Mouse (Mus musculus) embryonic facial prominence, embryonic 13.5 days (tissue): ENCODE results near the gene Ugt1a7c. TPM values are rescaled to one million over a fixed set of nuclear protein-coding genes. Genes with fewer than 3 reads are reported as not detected.

ENCODE experiments used
- ATAC-seq: fragments of 200-750 bp; cut with Nextera tagmentation; 2 replicates; pipeline ENCODE4 v1.8.0; 2017; ENCODE audit warnings: low read depth; ENCODE audit not compliant: insufficient number of reproducible peaks, insufficient read depth, low FRiP score, low TSS enrichment
- H3K27ac ChIP-seq: fragments of 300-500 bp; sonication (generic); 2 replicates; pipeline ENCODE4 v1.5.1; 2015; ENCODE audit warnings: moderate library complexity, mild to moderate bottlenecking, inconsistent platforms
- H3K27me3 ChIP-seq: fragments of 300-500 bp; sonication (generic); 2 replicates; pipeline ENCODE4 v1.6.1; 2015; ENCODE audit warnings: mild to moderate bottlenecking, inconsistent platforms
- H3K36me3 ChIP-seq: fragments of 300-500 bp; sonication (generic); 2 replicates; pipeline ENCODE4 v1.6.1; 2015; ENCODE audit warnings: mild to moderate bottlenecking, inconsistent platforms
- H3K4me1 ChIP-seq: fragments of 300-500 bp; sonication (generic); 2 replicates; pipeline ENCODE4 v1.6.1; 2015; ENCODE audit warnings: inconsistent platforms
- H3K4me2 ChIP-seq: fragments of 300-500 bp; sonication (generic); 2 replicates; pipeline ENCODE4 v1.6.1; 2015; ENCODE audit warnings: moderate library complexity, mild to moderate bottlenecking, inconsistent platforms
- H3K4me3 ChIP-seq: fragments of 300-500 bp; sonication (generic); 2 replicates; pipeline ENCODE4 v1.5.1; 2015; ENCODE audit warnings: mild to moderate bottlenecking, inconsistent platforms
- H3K9ac ChIP-seq: fragments of 300-500 bp; sonication (generic); 2 replicates; pipeline ENCODE4 v1.6.1; 2015; ENCODE audit warnings: mild to moderate bottlenecking, inconsistent platforms
- H3K9me3 ChIP-seq: fragments of 300-500 bp; sonication (generic); 2 replicates; pipeline ENCODE4 v1.6.1; 2016; ENCODE audit warnings: inconsistent platforms
- WGBS: fragments of 180-500 bp; shearing (Covaris S2); methylation state at CpG from one replicate; pipeline ENCODE4 v1.1.7; 2015; ENCODE audit warnings: mixed read lengths; 5-methylcytosine and 5-hydroxymethylcytosine counted together
- polyA plus RNA-seq: library from polyadenylated mRNA; unstranded; fragments of >200 nt; fragmentation: Nextera tagmentation; extraction: Ambion mirVana; gene quantifications from 2 replicates; pipeline ENCODE4 v1.2.1, GENCODE M21; 2015

Ugt1a7c gene
- polyA plus RNA-seq, 1 experiment from 2014 or later, result 1.6 TPM

- no peak overlapping the region for H3K4me3 ChIP-seq
- peaks cover 88% of the 10 kb centered on the region for H3K9me3 ChIP-seq
- 80% methylated on average over 5 of the region's 5 CpGs for WGBS
Measured at GRCm38 (mm10) chr1:88250023-88250422, 155.2 kb downstream of the Ugt1a7c start.

DNA sequence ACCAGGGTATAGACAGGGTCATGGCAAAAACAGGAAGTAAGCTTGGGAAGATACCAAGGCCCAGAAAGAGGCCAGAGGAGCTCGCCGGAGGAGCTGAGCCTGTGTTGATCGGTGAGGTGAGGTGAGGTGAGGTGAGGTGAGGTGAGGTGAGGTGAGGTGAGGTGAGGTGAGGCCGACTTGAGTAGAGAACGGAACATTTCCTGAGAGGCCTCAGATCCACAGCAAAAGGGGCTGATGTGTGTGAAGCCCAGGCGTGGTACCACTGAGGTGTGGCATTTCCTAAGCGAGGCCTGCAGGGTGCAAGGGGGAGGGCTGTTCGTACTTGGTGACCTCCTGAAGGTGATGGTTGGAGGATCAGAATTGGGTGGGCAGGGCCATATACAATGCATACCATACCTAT, 158.2 kb downstream of the Ugt1a7c start:
- no peak overlapping the region for H3K4me3 ChIP-seq
- H3K27me3 ChIP-seq, result no peaks in the 10 kb centered on the region
- H3K27ac ChIP-seq, result no peak overlapping the region
- no peak for ATAC-seq
- peaks cover 84% of the 10 kb centered on the region for H3K9me3 ChIP-seq
- 75% methylated on average over 8 of the region's 8 CpGs for WGBS
- H3K36me3 ChIP-seq, result no peaks in the 10 kb centered on the region
- no peaks in the 10 kb centered on the region for H3K4me1 ChIP-seq
- no peak overlapping the region for H3K4me2 ChIP-seq
- H3K9ac ChIP-seq, result no peak overlapping the region

More at GRCm38 (mm10) chr1:88250023-88250422, 155.2 kb downstream of the Ugt1a7c start:
- H3K4me2 ChIP-seq, result no peak overlapping the region
- no peaks in the 10 kb centered on the region for H3K27me3 ChIP-seq
- no peak overlapping the region for H3K27ac ChIP-seq
- no peaks in the 10 kb centered on the region for H3K36me3 ChIP-seq
- H3K9ac ChIP-seq, result no peak overlapping the region
- ATAC-seq, result 0 out of 2 replicates have a peak, but pooled peaks have one; percentile 0
- no peaks in the 10 kb centered on the region for H3K4me1 ChIP-seq

GRCm38 (mm10) chr1:88253540-88253939, 158.7 kb downstream of the Ugt1a7c start:
- Histone ChIP-seq H3K4me2 (no peak overlapping the region), H3K4me1 (no peaks in the 10 kb centered on the region), H3K27ac (no peak overlapping the region), H3K9me3 (peaks cover 82% of the 10 kb centered on the region), H3K36me3 (no peaks in the 10 kb centered on the region), H3K27me3 (no peaks in the 10 kb centered on the region), H3K4me3 (no peak overlapping the region), H3K9ac (no peak overlapping the region)
- 68% methylated on average over 6 of the region's 6 CpGs for WGBS
- ATAC-seq, result no peak

DNA sequence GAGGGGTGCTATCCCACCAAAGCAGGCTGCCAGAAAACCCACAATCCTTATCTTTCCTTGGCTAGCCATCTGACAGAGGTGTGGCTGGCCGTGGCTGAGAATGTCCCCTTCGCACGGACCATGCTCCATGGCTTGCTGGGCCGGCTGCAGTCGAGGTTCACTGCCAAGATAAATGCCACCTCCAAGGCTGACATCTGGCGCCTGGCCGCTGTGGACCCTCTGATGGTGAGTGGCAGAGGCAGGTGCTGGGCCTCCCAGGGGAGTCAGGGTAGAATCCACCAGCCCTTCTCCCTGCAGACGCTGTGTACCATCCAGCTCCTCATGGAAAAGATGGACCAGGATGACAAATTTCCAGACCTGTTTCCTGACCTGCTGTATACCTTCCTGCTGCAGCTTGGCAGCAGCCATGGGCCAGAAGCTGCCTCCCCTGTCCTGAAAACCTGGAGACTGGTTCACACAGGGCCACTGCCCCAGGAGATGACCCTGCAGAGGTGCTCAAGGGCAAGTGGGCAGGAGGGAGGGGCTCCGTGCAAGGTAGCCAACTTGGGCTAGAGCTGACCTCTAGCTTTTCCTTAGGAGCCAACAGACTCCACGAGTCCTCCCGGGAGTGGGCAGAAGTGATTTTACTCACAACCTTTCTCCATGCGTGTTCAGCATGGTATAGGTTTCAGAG, 160.1 kb downstream of the Ugt1a7c start:
- no peaks in the 10 kb centered on the region for H3K27me3 ChIP-seq
- 0 out of 2 replicates have a peak, but pooled peaks have one; percentile 0 for ATAC-seq
- H3K9me3 ChIP-seq, result peaks cover 68% of the 10 kb centered on the region
- peaks cover 7% of the 10 kb centered on the region for H3K36me3 ChIP-seq
- H3K9ac ChIP-seq, result no peak overlapping the region
- no peak overlapping the region for H3K4me3 ChIP-seq
- H3K4me1 ChIP-seq, result no peaks in the 10 kb centered on the region
- H3K27ac ChIP-seq, result no peak overlapping the region
- no peak overlapping the region for H3K4me2 ChIP-seq
- 86% methylated on average over 12 of the region's 12 CpGs for WGBS

- WGBS, result 50% methylated on average over 2 of the region's 2 CpGs
Measured at GRCm38 (mm10) chr1:88255466-88255857, 160.6 kb downstream of the Ugt1a7c start.

GRCm38 (mm10) chr1:88255989-88256754, 161.3 kb downstream of the Ugt1a7c start:
- no peaks in the 10 kb centered on the region for H3K4me1 ChIP-seq
- 78% methylated on average over 13 of the region's 13 CpGs for WGBS
- H3K36me3 ChIP-seq, result peaks cover 20% of the 10 kb centered on the region
- H3K4me3 ChIP-seq, result no peak overlapping the region
- no peaks in the 10 kb centered on the region for H3K27me3 ChIP-seq
- no peak overlapping the region for H3K4me2 ChIP-seq
- H3K27ac ChIP-seq, result no peak overlapping the region
- ATAC-seq, result no peak
- peaks cover 56% of the 10 kb centered on the region for H3K9me3 ChIP-seq
- H3K9ac ChIP-seq, result no peak overlapping the region

More at GRCm38 (mm10) chr1:88255466-88255857, 160.6 kb downstream of the Ugt1a7c start:
- Histone ChIP-seq H3K4me1 (no peaks in the 10 kb centered on the region), H3K9ac (no peak overlapping the region), H3K27me3 (no peaks in the 10 kb centered on the region), H3K27ac (no peak overlapping the region), H3K4me3 (no peak overlapping the region), H3K36me3 (peaks cover 13% of the 10 kb centered on the region), H3K9me3 (peaks cover 63% of the 10 kb centered on the region), H3K4me2 (no peak overlapping the region)
- ATAC-seq, result peak; percentile 5; the same call in 1 of the 2 replicates

GRCm38 (mm10) chr1:88256886-88257663, 162.2 kb downstream of the Ugt1a7c start:
- Histone ChIP-seq H3K9me3 (peaks cover 50% of the 10 kb centered on the region), H3K4me2 (no peak overlapping the region), H3K4me1 (no peaks in the 10 kb centered on the region), H3K27ac (no peak overlapping the region), H3K27me3 (no peaks in the 10 kb centered on the region), H3K36me3 (peaks cover 29% of the 10 kb centered on the region), H3K9ac (no peak overlapping the region), H3K4me3 (no peak overlapping the region)
- no peak for ATAC-seq
- 76% methylated on average over 10 of the region's 10 CpGs for WGBS

GRCm38 (mm10) chr1:88257681-88258080, 162.8 kb downstream of the Ugt1a7c start:
- no peak overlapping the region for H3K4me2 ChIP-seq
- no peak for ATAC-seq
- no peaks in the 10 kb centered on the region for H3K4me1 ChIP-seq
- H3K27me3 ChIP-seq, result no peaks in the 10 kb centered on the region
- 84% methylated on average over 6 of the region's 6 CpGs for WGBS
- H3K9ac ChIP-seq, result no peak overlapping the region
- peaks cover 35% of the 10 kb centered on the region for H3K36me3 ChIP-seq
- H3K9me3 ChIP-seq, result peaks cover 44% of the 10 kb centered on the region
- H3K4me3 ChIP-seq, result no peak overlapping the region
- no peak overlapping the region for H3K27ac ChIP-seq

GRCm38 (mm10) chr1:88258361-88258760, 163.5 kb downstream of the Ugt1a7c start:
- no peak for ATAC-seq
- WGBS, result 72% methylated on average over 6 of the region's 6 CpGs

DNA sequence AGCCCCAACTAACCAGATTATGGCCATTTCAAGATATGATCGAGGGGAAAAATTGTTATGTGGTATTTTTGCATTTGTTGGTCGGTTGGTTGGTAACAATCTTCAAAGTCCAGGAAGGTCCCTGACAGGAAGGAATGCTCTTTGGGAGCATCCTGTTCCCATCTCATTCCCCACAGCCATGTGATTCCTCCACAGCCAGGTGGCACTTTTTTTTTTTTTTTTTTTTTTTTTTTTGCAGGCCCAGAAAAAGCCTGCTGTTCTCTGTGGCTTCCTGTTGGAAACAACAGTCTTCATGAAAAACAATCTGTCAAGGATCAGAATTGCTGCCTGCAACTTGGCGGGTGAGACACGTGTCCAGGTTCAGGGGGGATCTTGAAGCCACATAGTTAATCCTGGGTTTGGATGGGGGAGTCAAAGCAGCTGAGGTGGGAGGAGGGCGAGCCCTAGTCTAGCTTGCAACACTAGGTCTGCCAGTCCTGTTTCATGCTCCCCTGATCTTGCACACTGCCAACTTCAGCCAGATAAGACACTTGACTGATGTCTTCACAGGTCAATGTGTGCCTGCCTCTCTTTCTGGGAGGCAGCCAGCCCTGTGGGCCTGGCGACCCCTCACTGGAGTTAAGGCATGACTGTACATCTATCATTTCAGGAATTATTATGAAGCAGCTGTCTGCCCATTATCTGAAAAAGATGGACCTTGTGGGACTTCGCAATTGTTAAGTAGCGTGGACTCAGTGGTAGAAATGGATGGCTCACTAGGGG, 164.2 kb downstream of the Ugt1a7c start:
- no peak overlapping the region for H3K27ac ChIP-seq
- WGBS, result 74% methylated on average over 8 of the region's 8 CpGs
- ATAC-seq, result no peak

More at GRCm38 (mm10) chr1:88258361-88258760, 163.5 kb downstream of the Ugt1a7c start:
- Histone ChIP-seq H3K27me3 (no peaks in the 10 kb centered on the region), H3K9me3 (peaks cover 41% of the 10 kb centered on the region), H3K36me3 (peaks cover 42% of the 10 kb centered on the region), H3K4me1 (no peaks in the 10 kb centered on the region), H3K9ac (no peak overlapping the region), H3K4me3 (no peak overlapping the region), H3K4me2 (no peak overlapping the region), H3K27ac (no peak overlapping the region)

GRCm38 (mm10) chr1:88259643-88260024, 164.8 kb downstream of the Ugt1a7c start:
- 78% methylated on average over 4 of the region's 4 CpGs for WGBS
- peaks cover 55% of the 10 kb centered on the region for H3K36me3 ChIP-seq
- ATAC-seq, result no peak

More for the DNA sequence above, 164.2 kb downstream of the Ugt1a7c start:
- Histone ChIP-seq H3K4me2 (no peak overlapping the region), H3K27me3 (no peaks in the 10 kb centered on the region), H3K9me3 (peaks cover 36% of the 10 kb centered on the region), H3K4me3 (no peak overlapping the region), H3K4me1 (no peaks in the 10 kb centered on the region), H3K9ac (no peak overlapping the region), H3K36me3 (peaks cover 49% of the 10 kb centered on the region)

More at GRCm38 (mm10) chr1:88259643-88260024, 164.8 kb downstream of the Ugt1a7c start:
- no peaks in the 10 kb centered on the region for H3K4me1 ChIP-seq
- no peaks in the 10 kb centered on the region for H3K27me3 ChIP-seq
- no peak overlapping the region for H3K4me3 ChIP-seq
- no peak overlapping the region for H3K4me2 ChIP-seq
- H3K9me3 ChIP-seq, result peaks cover 30% of the 10 kb centered on the region
- no peak overlapping the region for H3K27ac ChIP-seq
- no peak overlapping the region for H3K9ac ChIP-seq
